In the genomic region with DNA sequence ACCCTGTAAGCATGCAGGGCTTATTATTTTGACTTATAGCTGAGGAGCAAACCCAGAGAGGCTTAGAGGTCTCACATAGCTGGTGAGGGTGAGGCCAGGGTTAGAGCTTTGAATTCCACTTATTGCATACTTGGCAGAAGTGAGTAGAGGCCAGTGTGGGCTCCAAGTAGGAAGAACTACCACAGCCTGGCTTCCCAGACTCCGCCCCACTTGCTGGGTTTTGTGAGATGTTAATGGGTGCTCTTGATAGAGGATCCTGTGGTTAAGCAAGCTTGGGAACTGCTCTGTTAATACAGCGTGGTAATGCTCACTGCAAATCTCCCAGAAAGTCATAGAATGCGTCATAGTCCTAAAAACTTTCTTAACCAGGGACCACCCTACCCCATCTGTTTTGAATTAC, we compare ENCODE assay signal across 10 mouse cellular contexts. TPM values are rescaled to one million over a fixed set of nuclear protein-coding genes. Genes with fewer than 3 reads are reported as not detected.
DNase-seq lines count a peak whose midpoint lies in the region; ATAC-seq and TF ChIP-seq lines count a peak whose summit lies in the region.
"Had no signal": no experiment of that assay in that cellular context is flagged by ENCODE, and none has a peak within 500 bp of the region (broad histone marks: within the 10 kb centered on the region; RNA-seq: fewer than 3 reads in every experiment).

No protein-coding gene starts in this region.

- H3K4me2 ChIP-seq in intestine, embryonic 15.5 days (replicated peaks): peak overlapping the region; percentile 70; the same call in 1 of the 2 replicates
- H3K4me2 ChIP-seq in lung, embryonic 15.5 days: peak overlapping the region; percentile 59

- no peak for ATAC-seq in G1E (ENCODE audit: extremely low read depth, insufficient number of reproducible peaks, low FRiP score, poor library complexity, severe bottlenecking)
- ATAC-seq in intestine, embryonic 15.5 days: no peak
- ATAC-seq in lung, embryonic 15.5 days (ENCODE audit: borderline replicate concordance, extremely low read depth, low FRiP score, low TSS enrichment): no peak

- H3K27ac ChIP-seq in heart, embryonic 10.5 days: no peak overlapping the region
- H3K27ac ChIP-seq in intestine, embryonic 15.5 days: no peak overlapping the region
- peak overlapping the region; percentile 82; the same call in 1 of the 2 replicates for H3K27ac ChIP-seq in lung, embryonic 15.5 days

- peaks cover 7% of the 10 kb centered on the region; the same call in 1 of the 2 replicates for H3K36me3 ChIP-seq in heart, embryonic 10.5 days
- H3K36me3 ChIP-seq in G1E (replicated peaks): peaks cover 40% of the 10 kb centered on the region
- no peaks in the 10 kb centered on the region for H3K36me3 ChIP-seq in intestine, embryonic 15.5 days
- no peaks in the 10 kb centered on the region for H3K36me3 ChIP-seq in lung, embryonic 15.5 days

- intact Hi-C loops in left cerebral cortex, postnatal 36 days (cut with DNase I): no loop called here

- no peaks in the 10 kb centered on the region for H3K9me3 ChIP-seq in heart, embryonic 10.5 days
- H3K9me3 ChIP-seq in G1E (replicated peaks): no peaks in the 10 kb centered on the region
- H3K9me3 ChIP-seq in intestine, embryonic 15.5 days: no peaks in the 10 kb centered on the region
- no peaks in the 10 kb centered on the region for H3K9me3 ChIP-seq in lung, embryonic 15.5 days

- no peaks in the 10 kb centered on the region for H3K27me3 ChIP-seq in heart, embryonic 10.5 days (ENCODE audit: insufficient read depth, poor library complexity, severe bottlenecking)
- H3K27me3 ChIP-seq in G1E (ENCODE audit: insufficient read depth, low read length): no peaks in the 10 kb centered on the region
- no peaks in the 10 kb centered on the region for H3K27me3 ChIP-seq in intestine, embryonic 15.5 days (replicated peaks)
- no peaks in the 10 kb centered on the region for H3K27me3 ChIP-seq in lung, embryonic 15.5 days

- 0 out of 2 replicates have a peak overlapping the region, but pooled peaks have one; percentile 8 for H3K4me3 ChIP-seq in heart, embryonic 10.5 days
- H3K4me3 ChIP-seq in G1E (ENCODE audit: low read depth, low read length): peak overlapping the region; percentile 74; the same call in 1 of the 2 replicates
- no peak overlapping the region for H3K4me3 ChIP-seq in intestine, embryonic 15.5 days (replicated peaks)
- no peak overlapping the region; the same call in 1 of the 2 replicates for H3K4me3 ChIP-seq in lung, embryonic 15.5 days

- WGBS in heart, embryonic 10.5 days: 80% methylated on average over 3 of the region's 3 CpGs
- 83% methylated on average over 3 of the region's 3 CpGs for WGBS in intestine, embryonic 15.5 days
- 78% methylated on average over 3 of the region's 3 CpGs for WGBS in lung, embryonic 15.5 days

- peaks cover 18% of the 10 kb centered on the region for H3K4me1 ChIP-seq in heart, embryonic 10.5 days
- H3K4me1 ChIP-seq in G1E (ENCODE audit: insufficient read depth, low read depth, low read length): peaks cover 72% of the 10 kb centered on the region
- H3K4me1 ChIP-seq in intestine, embryonic 15.5 days (replicated peaks): peaks cover 22% of the 10 kb centered on the region
- peaks cover 29% of the 10 kb centered on the region for H3K4me1 ChIP-seq in lung, embryonic 15.5 days

- TF ChIP-seq CTCF in G1E (IDR thresholded peaks at IDR 0.05; ENCODE audit: low read depth, low read length): no peak

- H3K9ac ChIP-seq in intestine, embryonic 15.5 days: no peak overlapping the region
- H3K9ac ChIP-seq in lung, embryonic 15.5 days: 0 out of 2 replicates have a peak overlapping the region, but pooled peaks have one; percentile 3

- DNase-seq in heart, embryonic 10.5 days (ENCODE audit: low spot score): no peak
- no peak for DNase-seq in heart, adult 9 months (ENCODE audit: low spot score in 2 of 2)
- DNase-seq in G1E (ENCODE audit: low spot score): peak; percentile 36
- no peak for DNase-seq in adrenal gland, postnatal 25 days
- DNase-seq in left cerebral cortex, postnatal 36 days (ENCODE audit: low spot score in 2 of 2): no peak
- DNase-seq in urinary bladder, postnatal 36 days (ENCODE audit: low spot score in 2 of 2): no peak

RNA-seq across cellular contexts. Expression of gene Pef1, which starts 6.6 kb away (rescaled TPM):
- polyA plus RNA-seq in heart, embryonic 10.5 days (2016; fragmentation: Nextera tagmentation; extraction: Ambion mirVana): 60.5 and 66.1 TPM in 2 replicates
- total RNA-seq in G1E (2014; fragmentation: Nextera tagmentation): 79.7 and 84.6 TPM in 2 replicates
- total RNA-seq in G1E (2017): 23.8 and 24.8 TPM in 2 replicates
- 20.9 and 25.5 TPM in 2 replicates for polyA plus RNA-seq in G1E (2012)
- 67.0 and 76.6 TPM in 2 replicates for polyA plus RNA-seq in intestine, embryonic 15.5 days (2015; fragmentation: Nextera tagmentation; extraction: Ambion mirVana)
- 75.0 and 76.5 TPM in 2 replicates for polyA plus RNA-seq in lung, embryonic 15.5 days (2015; fragmentation: Nextera tagmentation; extraction: Ambion mirVana)
- 68.0 and 70.3 TPM in 2 replicates for total RNA-seq in adrenal gland, postnatal 25 days (2021)
- 10 to 100 TPM; 66.4 to 74.5 TPM for total RNA-seq in left cerebral cortex, postnatal 36 days (2021)

RNA-seq across cellular contexts. Expression of gene Hcrtr1, which starts 30.2 kb away (rescaled TPM):
- polyA plus RNA-seq in heart, embryonic 10.5 days (2016; fragmentation: Nextera tagmentation; extraction: Ambion mirVana): 0.12 and 0.43 TPM in 2 replicates
- total RNA-seq in G1E (2014; fragmentation: Nextera tagmentation) (not detected in 2 replicates), G1E (2017) (not detected in 2 replicates)
- polyA plus RNA-seq in G1E (2012): not detected in 2 replicates
- 0.24 and 0.37 TPM in 2 replicates for polyA plus RNA-seq in intestine, embryonic 15.5 days (2015; fragmentation: Nextera tagmentation; extraction: Ambion mirVana)
- polyA plus RNA-seq in lung, embryonic 15.5 days (2015; fragmentation: Nextera tagmentation; extraction: Ambion mirVana): 0.28 and 0.50 TPM in 2 replicates
- 0.57 and 0.76 TPM in 2 replicates for total RNA-seq in adrenal gland, postnatal 25 days (2021)
- 1 to 10 TPM; 2.0 to 2.4 TPM for total RNA-seq in left cerebral cortex, postnatal 36 days (2021)
- polyA plus RNA-seq: C2C12; heart, postnatal 0 days had no signal

Comparison
In these comparisons a context has a peak if more than half of its experiments do, and no peak if none do; other contexts are left out.
1. H3K4me3 ChIP-seq: peak in heart, embryonic 10.5 days (single experiment) and G1E (single experiment); none in intestine, embryonic 15.5 days (single experiment) and lung, embryonic 15.5 days (single experiment).